Mouse (Mus musculus) cerebellum, postnatal 14 days (tissue): ENCODE data around the gene Ablim1.

Experiments
- DNase-seq, 2 experiments: peaks; one replicate each; pipeline ENCODE4 v3.0.0; 2021; ENCODE audit warnings: mixed read lengths in 2 of 2

The Ablim1 gene

GRCm38 (mm10) chr19:57212406-57212805 is 102.3 kb downstream of the Ablim1 start:
- DNase-seq: peak; percentile 24 to 51

DNA sequence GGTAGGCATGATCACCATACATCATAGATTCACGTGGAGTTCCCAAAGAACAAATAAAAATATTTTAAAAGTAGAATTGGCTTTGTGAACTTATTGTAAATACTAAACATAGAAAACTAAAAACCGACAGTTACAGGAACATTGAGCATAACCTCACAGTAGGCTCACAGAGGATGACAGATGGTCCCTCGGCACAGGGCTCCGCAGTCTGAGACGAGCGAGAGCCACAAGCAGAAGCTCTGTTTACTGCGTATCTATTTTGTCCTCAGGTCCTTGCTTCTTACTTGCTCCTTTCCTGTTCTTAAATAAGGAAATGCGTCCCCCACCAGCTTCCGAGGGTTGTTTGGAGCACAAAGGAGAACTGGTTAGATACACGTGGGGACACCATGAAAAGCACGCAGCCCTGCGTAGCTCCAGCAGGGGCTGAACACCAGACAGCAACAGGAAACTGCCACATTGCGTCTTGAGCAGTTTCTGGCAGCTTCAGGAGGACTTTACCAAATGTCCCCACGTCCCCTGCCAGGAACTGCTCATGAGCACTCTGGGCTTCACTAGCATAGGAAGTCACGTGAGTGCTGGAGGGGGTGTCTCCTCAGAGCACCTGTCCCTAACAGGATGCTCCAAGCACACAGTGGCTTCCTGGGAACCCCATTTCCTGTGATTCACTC is 103.1 kb downstream of the Ablim1 start:
- DNase-seq: peak; percentile 90 to 92

DNA sequence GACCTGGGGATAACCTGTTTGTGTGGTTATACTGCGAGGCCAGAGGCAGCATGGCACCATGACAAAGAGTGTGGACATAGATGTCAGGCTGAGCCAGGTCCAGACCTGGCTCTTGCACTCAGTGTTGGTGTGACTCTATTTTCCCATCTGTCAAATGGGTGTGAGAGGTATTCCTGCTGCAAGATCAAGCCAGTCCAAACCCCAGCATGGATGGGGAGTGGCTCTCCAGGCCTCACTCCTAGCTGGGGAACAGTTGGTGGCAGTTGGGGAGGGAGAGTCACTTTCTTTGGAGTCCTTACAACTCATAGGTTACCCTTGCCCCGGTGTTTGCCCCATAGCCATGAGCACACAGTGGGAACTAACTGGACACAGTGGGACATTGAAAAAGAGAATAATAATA is 103.8 kb downstream of the Ablim1 start:
- peak in 1 of 2 experiments; percentile 35 for DNase-seq

GRCm38 (mm10) chr19:57204101-57204500 is 110.6 kb downstream of the Ablim1 start:
- peak in 1 of 2 experiments; percentile 55 for DNase-seq

DNA sequence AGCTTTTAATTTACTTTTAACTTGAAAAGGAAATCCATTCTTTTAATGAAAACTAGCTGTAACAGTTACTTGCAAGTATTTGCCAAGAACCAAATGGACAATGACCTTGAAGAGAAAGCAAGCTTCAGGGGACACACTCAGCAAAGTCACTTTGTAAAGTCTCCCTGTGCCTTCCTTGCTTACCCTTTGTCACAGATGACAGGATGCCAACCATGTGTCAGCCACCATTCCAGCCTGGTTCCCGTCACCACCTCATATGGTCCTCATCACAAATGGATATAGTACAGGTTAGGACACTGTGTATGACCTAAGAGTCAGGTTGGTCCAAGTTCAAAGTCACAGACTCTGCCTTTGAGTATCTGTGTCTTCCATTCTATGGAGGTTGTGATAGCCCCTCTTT is 112.2 kb downstream of the Ablim1 start:
- no peak for DNase-seq

- DNase-seq: peak; percentile 51 to 64
These were observed 113.6 kb downstream of the Ablim1 start for GRCm38 (mm10) chr19:57201090-57201483.

DNA sequence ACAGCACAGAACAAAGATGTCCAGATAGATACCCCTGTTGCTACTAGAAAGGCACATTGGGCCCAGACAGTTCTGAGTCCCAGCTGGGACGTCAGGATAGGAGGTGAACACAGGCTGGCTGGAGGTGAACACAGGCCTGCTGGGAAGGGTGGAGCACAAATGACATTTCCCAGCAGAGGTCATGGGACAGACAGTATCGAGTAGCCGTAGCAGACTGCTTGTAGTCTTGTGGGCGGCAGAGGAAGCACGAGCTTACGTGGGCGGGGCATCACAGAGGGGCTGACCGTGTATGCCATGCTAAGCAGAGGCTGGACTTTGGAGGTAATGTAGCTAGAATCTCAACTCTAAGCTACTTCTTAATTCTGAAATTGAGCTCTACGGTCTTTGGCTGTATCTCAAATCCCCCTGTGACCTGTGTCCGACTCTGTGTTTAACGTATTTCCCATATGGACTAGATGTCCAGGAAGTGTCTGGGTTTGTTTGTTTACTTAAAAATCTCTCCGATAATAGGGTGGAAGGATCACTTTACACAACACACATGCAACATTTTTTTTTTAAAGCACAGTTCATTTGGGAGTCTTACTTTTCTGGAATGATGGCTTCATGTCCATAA is 114.1 kb downstream of the Ablim1 start:
- no peak for DNase-seq

GRCm38 (mm10) chr19:57199361-57199760 is 115.4 kb downstream of the Ablim1 start:
- peak in 1 of 2 experiments; percentile 20 for DNase-seq

- DNase-seq: peak; percentile 46 to 62
These were observed 116.2 kb downstream of the Ablim1 start for GRCm38 (mm10) chr19:57198531-57198930.

GRCm38 (mm10) chr19:57198029-57198428 is 116.7 kb downstream of the Ablim1 start:
- peak; percentile 35 to 58 for DNase-seq

GRCm38 (mm10) chr19:57197043-57197817 is 117.5 kb downstream of the Ablim1 start:
- peak; percentile 73 to 82 for DNase-seq

GRCm38 (mm10) chr19:57196616-57197015 is 118.1 kb downstream of the Ablim1 start:
- DNase-seq: peak; percentile 41 to 54

GRCm38 (mm10) chr19:57195169-57195930 is 119.4 kb downstream of the Ablim1 start:
- peak; percentile 50 to 53 for DNase-seq

DNA sequence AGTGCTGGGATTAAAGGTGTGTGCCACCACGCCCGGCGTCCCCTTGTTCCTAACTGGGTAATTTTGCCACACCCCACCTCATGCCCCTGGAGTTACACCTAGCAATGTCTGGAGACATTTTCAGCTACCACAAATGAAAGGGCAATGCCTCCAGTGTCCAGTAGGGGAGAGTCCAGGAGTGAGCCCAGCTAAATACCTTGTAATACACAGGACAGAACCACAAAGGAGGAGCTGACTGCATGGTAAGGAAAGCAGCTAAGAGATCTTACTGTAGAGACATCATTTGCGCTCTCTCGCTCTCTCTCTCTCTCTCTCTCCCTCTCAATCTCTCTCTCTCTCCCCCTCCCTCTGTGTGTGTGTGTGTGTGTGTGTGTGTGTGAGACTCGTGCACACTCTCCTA is 120.8 kb downstream of the Ablim1 start:
- peak; percentile 75 to 80 for DNase-seq

GRCm38 (mm10) chr19:57193382-57193781 is 121.3 kb downstream of the Ablim1 start:
- DNase-seq: no peak

- DNase-seq: no peak
These were observed 123.6 kb downstream of the Ablim1 start for GRCm38 (mm10) chr19:57191109-57191508.

DNA sequence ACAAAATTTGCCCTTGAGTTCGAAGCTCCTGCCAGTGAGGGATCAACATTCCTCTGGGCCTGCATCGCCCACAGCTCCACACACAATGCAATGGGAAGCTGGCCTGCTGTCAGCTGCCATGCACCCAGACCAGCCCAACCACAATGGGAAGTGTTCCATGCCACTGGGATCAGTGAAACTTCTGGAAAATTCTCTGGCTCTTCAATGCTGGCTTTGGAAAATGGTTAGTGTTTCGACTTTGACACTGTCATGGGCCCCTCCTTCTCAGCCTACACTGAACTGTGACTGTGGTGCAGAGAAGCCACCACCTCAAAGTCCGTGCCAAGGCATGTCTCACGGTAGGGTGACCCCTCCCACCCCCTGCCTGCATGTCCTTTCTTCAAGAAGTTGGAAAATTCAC is 125.3 kb downstream of the Ablim1 start:
- no peak for DNase-seq

GRCm38 (mm10) chr19:57188553-57188952 is 126.2 kb downstream of the Ablim1 start:
- DNase-seq: peak in 1 of 2 experiments; percentile 21

GRCm38 (mm10) chr19:57185021-57185420 is 129.7 kb downstream of the Ablim1 start:
- DNase-seq: no peak

- no peak for DNase-seq
These were observed 131.6 kb downstream of the Ablim1 start for GRCm38 (mm10) chr19:57182938-57183720.

- no peak for DNase-seq
These were observed 132.7 kb downstream of the Ablim1 start for GRCm38 (mm10) chr19:57181852-57182528.
